Mouse (Mus musculus): ENCODE measurements around the gene Smc2.
"Not testable (repeated sequence)": the region's sequence is repeated elsewhere in the genome, so short reads cannot be mapped to it uniquely, and the experiment has no call there.

The Smc2 gene

GRCm38 (mm10) chr4:52438886-52439664 is at the start of gene Smc2:
Gene Smc2, plus strand, starts transcription at chr4:52439243.
- DNase-seq (ENCODE audit: low spot score), result peak; percentile 68

GRCm38 (mm10) chr4:52411587-52411986 is 27.5 kb upstream of the Smc2 start:
- DNase-seq (ENCODE audit: low spot score), result no peak

- DNase-seq (ENCODE audit: low spot score), result no peak
Measured at GRCm38 (mm10) chr4:52423653-52424052, 15.4 kb upstream of the Smc2 start.

- DNase-seq (ENCODE audit: low spot score), result no peak
Measured at GRCm38 (mm10) chr4:52429310-52430198, 9.5 kb upstream of the Smc2 start.

- DNase-seq (ENCODE audit: low spot score), result not testable (repeated sequence)
Measured at GRCm38 (mm10) chr4:52435551-52435950, 3.5 kb upstream of the Smc2 start.

GRCm38 (mm10) chr4:52438371-52438885 is 615 bp upstream of the Smc2 start:
- no peak for DNase-seq (ENCODE audit: low spot score)

GRCm38 (mm10) chr4:52459726-52460125 is 20.7 kb downstream of the Smc2 start:
- no peak for DNase-seq (ENCODE audit: low spot score)

- no peak for DNase-seq (ENCODE audit: low spot score)
Measured at GRCm38 (mm10) chr4:52461321-52461720, 22.3 kb downstream of the Smc2 start.

GRCm38 (mm10) chr4:52473431-52473830 is 34.4 kb downstream of the Smc2 start:
- no peak for DNase-seq (ENCODE audit: low spot score)

- no peak for DNase-seq (ENCODE audit: low spot score)
Measured at GRCm38 (mm10) chr4:52487486-52487885, 48.4 kb downstream of the Smc2 start.

DNA sequence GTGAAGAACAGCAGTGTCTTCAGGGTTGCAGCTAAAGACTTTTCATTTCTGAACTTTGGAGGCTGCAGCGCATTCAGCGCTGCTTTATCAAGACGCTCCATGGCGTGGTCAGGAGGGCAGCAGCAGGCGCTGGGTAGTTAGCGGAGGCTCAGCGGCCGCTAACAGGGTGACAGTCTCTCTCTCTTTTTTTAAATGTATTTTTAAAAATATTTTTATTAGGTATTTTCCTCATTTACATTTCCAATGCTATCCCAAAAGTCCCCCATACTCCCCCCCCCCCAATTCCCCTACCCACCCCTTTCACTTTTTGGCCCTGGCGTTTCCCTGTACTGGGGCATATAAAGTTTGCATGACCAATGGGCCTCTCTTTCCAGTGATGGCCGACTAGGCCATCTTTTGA is 58.1 kb downstream of the Smc2 start, which contains the start of gene Vma21-ps:
Gene Vma21-ps, minus strand, starts transcription at position 101 of the 400 bp plus-strand sequence.
- not testable (repeated sequence) for DNase-seq (ENCODE audit: low spot score)

- no peak for DNase-seq (ENCODE audit: low spot score)
Measured at GRCm38 (mm10) chr4:52517580-52517979, 78.5 kb downstream of the Smc2 start.

DNA sequence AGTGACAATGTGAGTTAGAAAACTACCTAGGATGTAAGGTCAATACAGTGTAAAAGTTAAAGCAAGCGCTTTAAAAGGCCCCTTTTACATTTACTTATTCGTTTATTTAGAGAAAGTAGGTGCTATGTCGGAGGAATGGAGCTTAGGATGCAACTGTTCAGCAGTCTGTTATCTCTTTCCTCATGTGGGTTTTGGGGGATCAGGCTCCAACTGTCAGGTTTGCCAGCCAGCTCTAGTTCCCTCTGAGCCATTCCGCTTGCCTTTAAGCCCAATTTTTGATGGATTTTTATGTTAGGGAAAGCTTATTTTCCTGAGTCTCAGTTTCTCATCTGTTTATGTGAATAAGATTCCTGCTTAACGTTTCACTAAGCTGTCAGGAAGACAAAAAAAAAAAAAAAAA is 80.3 kb downstream of the Smc2 start:
- no peak for DNase-seq (ENCODE audit: low spot score)

- no peak for DNase-seq (ENCODE audit: low spot score)
Measured at GRCm38 (mm10) chr4:52526464-52526863, 87.4 kb downstream of the Smc2 start.

- DNase-seq (ENCODE audit: low spot score), result no peak
Measured at GRCm38 (mm10) chr4:52530636-52531035, 91.6 kb downstream of the Smc2 start.
